Mouse (Mus musculus) hindbrain, embryonic 15.5 days (tissue): ENCODE results near the gene Otulin. TPM values are rescaled to one million over a fixed set of nuclear protein-coding genes. Genes with fewer than 3 reads are reported as not detected.

Experiments
- ATAC-seq: fragments of 200-750 bp; cut with Nextera tagmentation; 2 replicates; pipeline ENCODE4 v1.8.0; 2017; ENCODE audit warnings: low read depth, moderate number of reproducible peaks, moderate TSS enrichment; ENCODE audit not compliant: low FRiP score
- H3K27ac ChIP-seq: fragments of 300-500 bp; sonication (generic); replicated peaks from 2 replicates; pipeline ENCODE4 v1.5.1; 2015; ENCODE audit warnings: mild to moderate bottlenecking, inconsistent platforms
- H3K27me3 ChIP-seq: fragments of 300-500 bp; sonication (generic); 2 replicates; pipeline ENCODE4 v1.6.1; 2015; ENCODE audit warnings: control low read depth, inconsistent platforms
- H3K36me3 ChIP-seq: fragments of 300-500 bp; sonication (generic); 2 replicates; pipeline ENCODE4 v1.6.1; 2015; ENCODE audit warnings: control low read depth, inconsistent platforms
- H3K4me1 ChIP-seq: fragments of 300-500 bp; sonication (generic); replicated peaks from 2 replicates; pipeline ENCODE4 v1.6.1; 2015; ENCODE audit warnings: control low read depth, inconsistent platforms
- H3K4me2 ChIP-seq: fragments of 300-500 bp; sonication (generic); 2 replicates; pipeline ENCODE4 v1.6.1; 2015; ENCODE audit warnings: moderate library complexity, mild to moderate bottlenecking, inconsistent platforms
- H3K4me3 ChIP-seq: fragments of 300-500 bp; sonication (generic); 2 replicates; pipeline ENCODE4 v1.5.1; 2015; ENCODE audit warnings: mild to moderate bottlenecking, inconsistent platforms
- H3K9ac ChIP-seq: fragments of 300-500 bp; sonication (generic); 2 replicates; pipeline ENCODE4 v1.6.1; 2015; ENCODE audit warnings: inconsistent platforms
- H3K9me3 ChIP-seq: fragments of 300-500 bp; sonication (generic); 2 replicates; pipeline ENCODE4 v1.6.1; 2016; ENCODE audit warnings: control low read depth, inconsistent platforms
- WGBS: fragments of 180-500 bp; shearing (Covaris S2); methylation state at CpG from one replicate; pipeline ENCODE4 v1.1.7; 2015; 5-methylcytosine and 5-hydroxymethylcytosine counted together
- polyA plus RNA-seq: library from polyadenylated mRNA; unstranded; fragments of >200 nt; fragmentation: Nextera tagmentation; extraction: Ambion mirVana; gene quantifications from 2 replicates; pipeline ENCODE4 v1.2.1, GENCODE M21; 2015

Otulin gene
- polyA plus RNA-seq, 1 experiment from 2014 or later = 23.5 TPM

GRCm38 (mm10) chr15:27604558-27604957 is 25.9 kb downstream of the Otulin start:
- no peaks in the 10 kb centered on the region for H3K9me3 ChIP-seq
- H3K4me1 ChIP-seq = no peaks in the 10 kb centered on the region
- H3K27ac ChIP-seq = no peak overlapping the region
- H3K9ac ChIP-seq = no peak overlapping the region
- H3K4me2 ChIP-seq = no peak overlapping the region
- H3K27me3 ChIP-seq = no peaks in the 10 kb centered on the region
- peaks cover 12% of the 10 kb centered on the region for H3K36me3 ChIP-seq
- 84% methylated on average over 3 of the region's 3 CpGs for WGBS
- ATAC-seq = no peak
- H3K4me3 ChIP-seq = no peak overlapping the region

GRCm38 (mm10) chr15:27600524-27600923 is 30.0 kb downstream of the Otulin start:
- Histone ChIP-seq H3K27me3 (no peaks in the 10 kb centered on the region), H3K4me3 (no peak overlapping the region), H3K4me2 (no peak overlapping the region), H3K9me3 (no peaks in the 10 kb centered on the region), H3K27ac (no peak overlapping the region), H3K36me3 (0 out of 2 replicates have a peak, but pooled peaks cover 5% of the 10 kb centered on the region), H3K4me1 (no peaks in the 10 kb centered on the region), H3K9ac (no peak overlapping the region)
- ATAC-seq = no peak
- WGBS = 91% methylated on average over 5 of the region's 5 CpGs

- Histone ChIP-seq H3K9me3 (no peaks in the 10 kb centered on the region), H3K36me3 (peaks cover 6% of the 10 kb centered on the region; the same call in 1 of the 2 replicates), H3K4me1 (no peaks in the 10 kb centered on the region), H3K27me3 (no peaks in the 10 kb centered on the region), H3K27ac (no peak overlapping the region), H3K4me2 (no peak overlapping the region), H3K9ac (no peak overlapping the region), H3K4me3 (no peak overlapping the region)
- 92% methylated on average over 13 of the region's 13 CpGs for WGBS
- no peak for ATAC-seq
Measured at GRCm38 (mm10) chr15:27598786-27599385, 31.6 kb downstream of the Otulin start.

GRCm38 (mm10) chr15:27597516-27597915 is 33.0 kb downstream of the Otulin start:
- 83% methylated on average over 4 of the region's 4 CpGs for WGBS
- Histone ChIP-seq H3K9ac (no peak overlapping the region), H3K4me3 (no peak overlapping the region), H3K4me2 (no peak overlapping the region), H3K4me1 (no peaks in the 10 kb centered on the region), H3K9me3 (no peaks in the 10 kb centered on the region), H3K27ac (no peak overlapping the region), H3K36me3 (peaks cover 15% of the 10 kb centered on the region; the same call in 1 of the 2 replicates), H3K27me3 (no peaks in the 10 kb centered on the region)
- no peak for ATAC-seq

GRCm38 (mm10) chr15:27596463-27597140 is 33.9 kb downstream of the Otulin start:
- Histone ChIP-seq H3K4me1 (no peaks in the 10 kb centered on the region), H3K9me3 (no peaks in the 10 kb centered on the region), H3K27me3 (no peaks in the 10 kb centered on the region), H3K27ac (no peak overlapping the region), H3K36me3 (peaks cover 21% of the 10 kb centered on the region), H3K4me2 (no peak overlapping the region), H3K9ac (no peak overlapping the region), H3K4me3 (no peak overlapping the region)
- no peak for ATAC-seq
- 82% methylated on average over 3 of the region's 3 CpGs for WGBS

GRCm38 (mm10) chr15:27595560-27595959 is 34.9 kb downstream of the Otulin start:
- Histone ChIP-seq H3K27ac (0 out of 2 replicates have a peak overlapping the region, but pooled peaks have one; percentile 31), H3K4me2 (no peak overlapping the region), H3K36me3 (peaks cover 31% of the 10 kb centered on the region), H3K9ac (no peak overlapping the region), H3K27me3 (no peaks in the 10 kb centered on the region), H3K9me3 (no peaks in the 10 kb centered on the region), H3K4me3 (no peak overlapping the region), H3K4me1 (no peaks in the 10 kb centered on the region)
- 44% methylated on average over 8 of the region's 8 CpGs for WGBS
- ATAC-seq = no peak

- H3K36me3 ChIP-seq = peaks cover 37% of the 10 kb centered on the region
Measured at GRCm38 (mm10) chr15:27594973-27595372, 35.5 kb downstream of the Otulin start.

GRCm38 (mm10) chr15:27593717-27594116 is 36.8 kb downstream of the Otulin start:
- peaks cover 39% of the 10 kb centered on the region for H3K36me3 ChIP-seq
- no peak overlapping the region for H3K9ac ChIP-seq
- no peaks in the 10 kb centered on the region for H3K27me3 ChIP-seq
- H3K4me1 ChIP-seq = peaks cover under 1% of the 10 kb centered on the region; the same call in 1 of the 2 replicates
- no peak overlapping the region for H3K27ac ChIP-seq
- no peaks in the 10 kb centered on the region for H3K9me3 ChIP-seq
- no peak overlapping the region for H3K4me3 ChIP-seq
- WGBS = 72% methylated on average over 13 of the region's 13 CpGs
- no peak for ATAC-seq
- no peak overlapping the region for H3K4me2 ChIP-seq

More at GRCm38 (mm10) chr15:27594973-27595372, 35.5 kb downstream of the Otulin start:
- Histone ChIP-seq H3K4me3 (no peak overlapping the region), H3K4me2 (no peak overlapping the region), H3K9me3 (no peaks in the 10 kb centered on the region), H3K4me1 (no peaks in the 10 kb centered on the region), H3K9ac (no peak overlapping the region), H3K27ac (no peak overlapping the region), H3K27me3 (no peaks in the 10 kb centered on the region)
- ATAC-seq = no peak
- 46% methylated on average over 4 of the region's 4 CpGs for WGBS

- no peak overlapping the region for H3K9ac ChIP-seq
- no peak overlapping the region for H3K4me3 ChIP-seq
- peaks cover 39% of the 10 kb centered on the region for H3K36me3 ChIP-seq
- ATAC-seq = no peak
- no peaks in the 10 kb centered on the region for H3K9me3 ChIP-seq
- H3K27ac ChIP-seq = no peak overlapping the region
- 84% methylated on average over 19 of the region's 19 CpGs for WGBS
- peaks cover 8% of the 10 kb centered on the region for H3K4me1 ChIP-seq
- no peaks in the 10 kb centered on the region for H3K27me3 ChIP-seq
- no peak overlapping the region for H3K4me2 ChIP-seq
Measured at GRCm38 (mm10) chr15:27592620-27593320, 37.7 kb downstream of the Otulin start.

GRCm38 (mm10) chr15:27590812-27591211 is 39.7 kb downstream of the Otulin start:
- H3K9me3 ChIP-seq = no peaks in the 10 kb centered on the region
- H3K27ac ChIP-seq = no peak overlapping the region
- no peak overlapping the region for H3K4me2 ChIP-seq
- H3K4me1 ChIP-seq = peaks cover 8% of the 10 kb centered on the region
- WGBS = 93% methylated on average over 9 of the region's 9 CpGs
- H3K4me3 ChIP-seq = no peak overlapping the region
- peaks cover 39% of the 10 kb centered on the region for H3K36me3 ChIP-seq
- H3K9ac ChIP-seq = no peak overlapping the region
- no peaks in the 10 kb centered on the region for H3K27me3 ChIP-seq
- ATAC-seq = no peak

- H3K27ac ChIP-seq = no peak overlapping the region
Measured at GRCm38 (mm10) chr15:27588087-27588826, 42.2 kb downstream of the Otulin start.

More at GRCm38 (mm10) chr15:27588087-27588826, 42.2 kb downstream of the Otulin start:
- no peaks in the 10 kb centered on the region for H3K9me3 ChIP-seq
- ATAC-seq = no peak
- WGBS = 61% methylated on average over 14 of the region's 14 CpGs
- H3K4me3 ChIP-seq = no peak overlapping the region
- no peaks in the 10 kb centered on the region for H3K27me3 ChIP-seq
- H3K4me2 ChIP-seq = no peak overlapping the region
- H3K9ac ChIP-seq = no peak overlapping the region
- peaks cover 32% of the 10 kb centered on the region for H3K36me3 ChIP-seq
- H3K4me1 ChIP-seq = peaks cover 8% of the 10 kb centered on the region
